Mouse (Mus musculus) lung, postnatal 0 days (tissue): Measurements from ENCODE around the gene Zfp101. TPM values are rescaled to one million over a fixed set of nuclear protein-coding genes. Genes with fewer than 3 reads are reported as not detected.

ENCODE experiments used
- ATAC-seq: fragments of 200-750 bp; cut with Nextera tagmentation; 2 replicates; pipeline ENCODE4 v1.8.0; 2017; ENCODE audit warnings: moderate library complexity
- DNase-seq: peaks from one replicate; pipeline ENCODE4 v3.0.0-alpha.2; 2016; ENCODE audit warnings: low spot score
- H3K27ac ChIP-seq: fragments of 300-500 bp; sonication (generic); 2 replicates; pipeline ENCODE4 v1.5.1; 2014; ENCODE audit warnings: antibody characterized with exemption, mild to moderate bottlenecking, low read length, mixed read lengths
- H3K27me3 ChIP-seq: fragments of 300-500 bp; sonication (generic); replicated peaks from 2 replicates; pipeline ENCODE4 v1.6.1; 2014; ENCODE audit warnings: low read length, mixed read lengths; ENCODE audit not compliant: insufficient read depth
- H3K36me3 ChIP-seq: fragments of 300-500 bp; sonication (generic); 2 replicates; pipeline ENCODE4 v1.6.1; 2014; ENCODE audit warnings: low read length, mixed read lengths; ENCODE audit not compliant: insufficient read depth
- H3K4me1 ChIP-seq: fragments of 300-500 bp; sonication (generic); 2 replicates; pipeline ENCODE4 v1.6.1; 2014; ENCODE audit warnings: antibody characterized with exemption, low read depth, low read length, mixed read lengths; ENCODE audit not compliant: insufficient read depth
- H3K4me2 ChIP-seq: fragments of 300-500 bp; sonication (generic); replicated peaks from 2 replicates; pipeline ENCODE4 v1.6.1; 2014; ENCODE audit warnings: low read depth, mild to moderate bottlenecking, low read length, moderate library complexity, mixed read lengths
- H3K4me3 ChIP-seq: fragments of 300-500 bp; sonication (generic); 2 replicates; pipeline ENCODE4 v1.5.1; 2014; ENCODE audit warnings: low read depth, low read length
- H3K9ac ChIP-seq: fragments of 300-500 bp; sonication (generic); replicated peaks from 2 replicates; pipeline ENCODE4 v1.6.1; 2014; ENCODE audit warnings: low read depth, mild to moderate bottlenecking
- H3K9me3 ChIP-seq: fragments of 300-500 bp; sonication (generic); 2 replicates; pipeline ENCODE4 v1.6.1; 2016; ENCODE audit warnings: low read length, mixed read lengths
- CTCF ChIP-seq: IDR thresholded peaks from 2 replicates; pipeline ENCODE4 v1.5.1; 2016; ENCODE audit warnings: antibody characterized with exemption, mild to moderate bottlenecking
- EP300 ChIP-seq: IDR thresholded peaks from 2 replicates; pipeline ENCODE4 v1.6.1; 2016; ENCODE audit warnings: antibody characterized with exemption, mild to moderate bottlenecking, control low read depth
- WGBS: fragments of 180-500 bp; shearing (Covaris S2); extraction: QIAGEN DNeasy Blood & Tissue Kit; methylation state at CpG from one replicate; pipeline ENCODE4 v1.1.7; 2014; 5-methylcytosine and 5-hydroxymethylcytosine counted together
- polyA plus RNA-seq: library from polyadenylated mRNA; unstranded; fragments of >200 nt; fragmentation: Nextera tagmentation; extraction: Ambion mirVana; gene quantifications from 2 replicates; pipeline ENCODE4 v1.2.1, GENCODE M21; 2015

The Zfp101 gene
- polyA plus RNA-seq, 1 experiment from 2014 or later, result 8.8 TPM

- ATAC-seq (no peak), DNase-seq (no peak)
- Histone ChIP-seq H3K9ac (no peak overlapping the region), H3K4me3 (no peak overlapping the region), H3K27me3 (no peaks in the 10 kb centered on the region), H3K4me2 (no peak overlapping the region), H3K4me1 (no peaks in the 10 kb centered on the region), H3K9me3 (no peaks in the 10 kb centered on the region), H3K27ac (no peak overlapping the region), H3K36me3 (peaks cover 26% of the 10 kb centered on the region; the same call in 1 of the 2 replicates)
- TF ChIP-seq EP300 (no peak), CTCF (no peak)
Observed at GRCm38 (mm10) chr17:33385705-33386104, 8.7 kb downstream of the Zfp101 start.

GRCm38 (mm10) chr17:33372795-33373194 lies 21.6 kb downstream of the Zfp101 start:
- no peak overlapping the region for H3K4me3 ChIP-seq
- 94% methylated on average over 3 of the region's 3 CpGs for WGBS
- no peak overlapping the region for H3K4me2 ChIP-seq
- no peak for DNase-seq
- ATAC-seq, result no peak
- H3K4me1 ChIP-seq, result no peaks in the 10 kb centered on the region
- TF ChIP-seq EP300, result no peak
- TF ChIP-seq CTCF, result no peak
- no peaks in the 10 kb centered on the region for H3K9me3 ChIP-seq
- H3K27ac ChIP-seq, result no peak overlapping the region
- H3K36me3 ChIP-seq, result no peaks in the 10 kb centered on the region
- H3K27me3 ChIP-seq, result no peaks in the 10 kb centered on the region
- H3K9ac ChIP-seq, result no peak overlapping the region

GRCm38 (mm10) chr17:33358411-33359384 lies 35.7 kb downstream of the Zfp101 start, which contains the start of gene Zfp81:
Gene Zfp81 (minus strand): TSS chr17:33358878.
- Histone ChIP-seq H3K4me3 (peak within 1 kb of the TSS; percentile 77), H3K36me3 (no peaks in the 10 kb centered on the region), H3K9ac (peak within 1 kb of the TSS; percentile 73), H3K27ac (peak within 1 kb of the TSS; percentile 71), H3K27me3 (no peaks in the 10 kb centered on the region), H3K9me3 (no peaks in the 10 kb centered on the region), H3K4me2 (peak within 1 kb of the TSS; percentile 82), H3K4me1 (peaks cover 6% of the 10 kb centered on the region; the same call in 1 of the 2 replicates)
- peak; percentile 22; the same call in 1 of the 2 replicates for TF ChIP-seq CTCF
- no peak for TF ChIP-seq EP300
- peak; percentile 100 for ATAC-seq
- DNase-seq, result peak; percentile 95
- WGBS, result 5% methylated on average over 47 of the region's 47 CpGs

- no peak overlapping the region for H3K27ac ChIP-seq
- no peak overlapping the region for H3K9ac ChIP-seq
- no peak overlapping the region for H3K4me3 ChIP-seq
- no peak overlapping the region for H3K4me2 ChIP-seq
- H3K27me3 ChIP-seq, result no peaks in the 10 kb centered on the region
- DNase-seq (no peak), ATAC-seq (no peak)
- H3K36me3 ChIP-seq, result no peaks in the 10 kb centered on the region
- TF ChIP-seq CTCF, result no peak
- no peak for TF ChIP-seq EP300
- 0 out of 2 replicates have a peak, but pooled peaks cover under 1% of the 10 kb centered on the region for H3K4me1 ChIP-seq
- WGBS, result 100% methylated on average over 1 of the region's 1 CpGs
- H3K9me3 ChIP-seq, result no peaks in the 10 kb centered on the region; the same call in 1 of the 2 replicates
Observed at GRCm38 (mm10) chr17:33352981-33353380, 41.5 kb downstream of the Zfp101 start.

Other genes starting within 250 kb of the Zfp101 start
- gene Olfr55, start 226.2 kb downstream of the Zfp101 start, polyA plus RNA-seq, result not detected in 2 replicates
- gene Olfr239, start 203.3 kb downstream of the Zfp101 start, polyA plus RNA-seq, result not detected in 2 replicates
- not detected in 2 replicates for gene Olfr1564, start 173.0 kb downstream of the Zfp101 start, polyA plus RNA-seq
- 9.4 and 9.6 TPM in 2 replicates for gene Zfp955a, start 139.5 kb downstream of the Zfp101 start, polyA plus RNA-seq
- 0.01 TPM in 2 replicates for gene Olfr63, start 130.0 kb downstream of the Zfp101 start, polyA plus RNA-seq
- gene Zfp955b, start 105.1 kb downstream of the Zfp101 start, polyA plus RNA-seq, result 6.6 and 7.4 TPM in 2 replicates
- gene Zfp81, start 35.8 kb downstream of the Zfp101 start, polyA plus RNA-seq, result 3.7 and 4.4 TPM in 2 replicates
- gene Actl9, start 38.3 kb upstream of the Zfp101 start, polyA plus RNA-seq, result 0.19 TPM in 1 of 2 replicates, not detected in the other
- gene Adamts10, start 129.6 kb upstream of the Zfp101 start, polyA plus RNA-seq, result 79.8 and 90.6 TPM in 2 replicates
- gene Myo1f, start 161.1 kb upstream of the Zfp101 start, polyA plus RNA-seq, result 6.5 and 8.1 TPM in 2 replicates
- 30.5 and 34.2 TPM in 2 replicates for gene Zfp414, start 234.4 kb upstream of the Zfp101 start, polyA plus RNA-seq
- gene Pram1, start 243.4 kb upstream of the Zfp101 start, polyA plus RNA-seq, result 1.00 and 1.3 TPM in 2 replicates